Mouse (Mus musculus) megakaryocyte-erythroid progenitor cell, adult 5-6 weeks (primary cell): Measurements from ENCODE around the gene Mcat. TPM values are rescaled to one million over a fixed set of nuclear protein-coding genes. Genes with fewer than 3 reads are reported as not detected.
A peak's percentile ranks its signal among the peaks of the same experiment; 100 is the strongest.

Experiments used
- ATAC-seq: replicated peaks from 2 replicates; pipeline ENCODE4 v1.8.0; 2016; ENCODE audit warnings: mild to moderate bottlenecking, inconsistent platforms; ENCODE audit not compliant: severe bottlenecking, poor library complexity, low FRiP score, low TSS enrichment
- total RNA-seq, 2 experiments: library from RNA; stranded (forward) in 1 of 2; stranded (reverse) in 1 of 2; fragments of 200-1000, 215-1000 nt in 1 of 2; fragments of >200 nt in 1 of 2; fragmentation: Nextera tagmentation in 1 of 2; gene quantifications; 2 replicates each; pipeline ENCODE4 v1.2.3; 2014 to 2017

The Mcat gene
- total RNA-seq (2014; fragmentation: Nextera tagmentation), result 21.7 and 28.8 TPM in 2 replicates
- 17.6 and 24.1 TPM in 2 replicates for total RNA-seq (2017)

- ATAC-seq, result peak; percentile 54
These were observed at the start of gene Mcat, which contains the start of gene Tspo for GRCm38 (mm10) chr15:83563327-83563856. Gene Mcat (minus strand): TSS chr15:83563787. Gene Tspo (plus strand): TSS chr15:83563592.

- ATAC-seq, result peak; percentile 58
These were observed 43.7 kb upstream of the Mcat start for GRCm38 (mm10) chr15:83607115-83607802.

- ATAC-seq, result peak; percentile 89
These were observed 43.1 kb upstream of the Mcat start for GRCm38 (mm10) chr15:83606700-83607099.

DNA sequence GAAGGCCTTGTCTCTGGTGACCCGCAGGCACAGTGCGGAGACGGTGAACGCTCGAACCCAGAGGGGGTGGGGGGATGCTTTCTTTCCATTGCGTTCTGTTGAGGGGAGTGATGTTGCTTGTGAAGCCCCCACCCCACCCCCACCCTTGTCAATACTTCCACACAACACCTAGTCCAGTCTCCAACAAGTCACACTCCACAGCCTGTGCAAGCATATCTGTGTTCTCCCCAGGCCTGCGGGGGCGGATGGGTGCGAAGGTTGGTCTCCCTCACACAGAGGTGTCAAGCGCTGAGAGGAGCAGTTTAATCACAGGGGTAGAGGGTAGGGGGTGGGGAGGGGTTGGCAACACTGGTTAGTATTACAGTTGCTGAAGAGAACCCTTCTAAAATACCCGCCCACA is 42.6 kb upstream of the Mcat start:
- no peak for ATAC-seq

- ATAC-seq, result no peak
These were observed 39.8 kb upstream of the Mcat start for GRCm38 (mm10) chr15:83603426-83603825.

DNA sequence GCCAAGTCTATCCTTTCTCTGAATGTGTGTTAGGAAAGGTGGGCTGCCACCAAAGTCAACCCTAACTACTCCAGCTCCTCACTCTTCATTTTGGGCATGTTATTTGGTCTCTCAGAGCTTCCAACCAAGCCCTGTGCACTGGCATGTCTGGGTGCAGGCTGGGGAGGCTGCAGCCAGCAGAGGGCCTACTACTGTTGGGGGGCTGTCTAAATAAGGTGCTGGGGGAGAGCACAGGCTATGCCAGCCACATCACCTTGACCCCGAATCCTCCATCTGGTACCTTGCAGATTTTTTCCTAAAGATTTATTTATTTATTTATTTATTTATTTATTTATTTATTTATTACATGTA is 39.4 kb upstream of the Mcat start:
- no peak for ATAC-seq

DNA sequence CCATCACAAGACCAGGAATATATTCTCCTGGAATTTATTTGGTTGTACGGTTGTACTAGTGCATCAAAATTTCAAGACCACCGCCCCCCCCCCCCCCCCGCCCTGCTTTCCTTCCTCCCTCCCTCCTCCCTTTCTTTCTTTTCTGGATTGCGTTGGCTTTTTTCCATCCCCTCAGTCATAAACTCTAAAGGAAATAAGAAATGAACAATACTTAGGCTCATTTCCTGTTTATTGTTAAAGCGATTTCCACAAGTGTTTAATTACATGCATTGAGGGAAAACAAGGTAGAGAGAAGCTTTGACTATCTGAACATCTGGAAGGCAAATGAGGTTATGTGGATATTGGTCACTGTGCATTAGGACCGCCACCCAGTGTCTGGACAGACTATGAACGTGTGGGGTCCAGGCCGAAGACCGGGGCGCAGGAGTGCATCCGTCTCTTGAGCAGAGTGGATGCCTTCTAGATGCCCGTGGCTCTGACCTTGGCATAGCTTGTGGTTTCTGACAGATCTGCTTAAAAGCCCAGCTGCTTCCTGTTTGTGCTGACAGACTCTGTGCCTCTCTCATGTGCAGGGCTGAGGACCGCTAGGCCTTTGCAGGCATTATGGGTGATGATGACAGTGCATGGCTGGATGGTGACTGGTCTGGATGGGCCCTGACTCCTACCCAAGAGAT is 38.9 kb upstream of the Mcat start:
- 0 out of 2 replicates have a peak, but pooled peaks have one; percentile 23 for ATAC-seq

GRCm38 (mm10) chr15:83601185-83601584 is 37.6 kb upstream of the Mcat start:
- peak; percentile 29; the same call in 1 of the 2 replicates for ATAC-seq

GRCm38 (mm10) chr15:83596833-83597232 is 33.2 kb upstream of the Mcat start:
- no peak for ATAC-seq

- ATAC-seq, result no peak
These were observed 31.8 kb upstream of the Mcat start for GRCm38 (mm10) chr15:83595364-83595711.

- peak; percentile 48 for ATAC-seq
These were observed 31.2 kb upstream of the Mcat start, which contains the start of gene Ttll12 for GRCm38 (mm10) chr15:83594513-83595363. Gene Ttll12 (minus strand): TSS chr15:83595157.

DNA sequence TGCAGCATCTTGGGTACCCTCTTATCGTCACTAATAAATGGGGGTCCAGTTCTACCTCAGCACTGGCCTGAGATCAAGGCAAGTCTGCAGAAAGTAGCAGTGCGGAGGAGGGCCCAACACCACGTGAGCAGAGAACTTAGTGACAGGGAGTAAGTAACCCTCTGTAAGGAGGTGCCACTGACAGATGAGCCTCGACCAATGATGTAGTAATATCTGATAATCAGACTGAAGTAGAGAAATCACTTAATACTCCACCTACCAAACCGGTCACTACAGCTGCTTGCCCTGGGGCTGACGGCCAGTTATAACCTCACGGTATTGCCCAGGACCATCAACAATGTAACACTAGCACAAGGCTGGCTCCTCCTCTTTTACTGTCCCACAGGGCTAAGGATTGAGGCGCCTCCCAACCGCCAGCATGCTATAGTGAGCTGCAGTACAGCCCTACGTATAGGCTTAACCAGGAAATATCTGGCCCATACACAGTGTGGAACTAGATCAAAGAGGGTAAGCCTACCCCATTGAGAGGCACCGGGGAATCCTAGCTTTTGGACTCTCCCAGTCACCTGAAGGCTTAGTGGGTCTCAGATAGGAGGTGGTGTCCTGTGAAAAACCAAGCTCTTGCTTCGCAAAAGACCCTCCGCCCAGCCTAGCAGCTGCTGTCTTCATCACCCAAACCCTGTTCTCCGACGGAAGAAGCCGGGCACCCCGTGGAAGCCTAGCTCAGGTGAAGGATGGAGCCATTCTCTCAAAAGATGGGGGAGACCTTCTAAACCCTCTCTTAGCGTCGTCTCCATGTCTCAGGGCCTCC is 30.3 kb upstream of the Mcat start:
- peak; percentile 72 for ATAC-seq

GRCm38 (mm10) chr15:83593189-83593585 is 29.6 kb upstream of the Mcat start:
- no peak for ATAC-seq

DNA sequence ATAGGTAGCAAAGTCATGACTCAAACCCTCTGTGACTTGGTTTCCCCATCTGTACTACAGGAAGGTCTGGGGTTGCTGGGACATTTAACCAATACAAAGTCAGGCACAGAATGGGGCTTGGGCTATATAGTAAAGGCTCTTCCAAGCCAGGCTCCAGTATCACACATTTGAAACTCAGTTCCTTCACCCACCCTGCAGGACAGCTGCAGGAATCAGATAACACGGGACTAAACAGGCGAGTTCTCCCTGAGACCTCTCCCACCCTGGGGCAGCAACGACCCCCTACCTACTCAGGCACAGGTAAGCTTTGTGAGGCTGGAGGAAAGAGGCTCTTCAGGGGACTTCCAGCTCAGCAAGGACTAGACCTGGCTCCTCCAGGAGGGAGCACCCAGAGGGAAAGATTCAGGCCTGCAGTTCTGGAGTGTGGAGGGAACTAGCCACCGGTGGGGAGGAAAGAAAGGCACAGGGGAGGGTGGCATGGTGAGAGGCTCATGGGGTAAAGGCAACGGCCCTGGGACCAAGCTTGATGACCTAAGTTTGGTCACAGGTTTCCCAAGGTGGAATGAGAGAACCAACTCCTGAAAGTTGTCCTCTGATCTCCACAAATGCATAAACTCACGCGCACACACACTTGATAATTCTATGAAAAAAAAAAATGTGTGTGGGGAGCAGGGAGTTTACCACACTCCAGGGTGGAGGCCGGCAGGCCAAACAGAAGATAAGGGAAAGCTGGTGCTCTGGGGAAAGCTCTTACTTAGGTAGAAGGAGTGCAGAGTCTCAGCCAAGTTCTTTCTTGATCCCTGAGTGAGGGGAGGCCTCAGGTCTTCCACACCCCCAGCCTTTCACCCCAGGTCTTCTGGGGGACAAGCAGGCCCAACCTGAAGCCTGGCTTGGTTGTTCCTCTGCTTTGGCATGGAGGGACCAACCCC is 28.9 kb upstream of the Mcat start:
- ATAC-seq, result peak; percentile 59

DNA sequence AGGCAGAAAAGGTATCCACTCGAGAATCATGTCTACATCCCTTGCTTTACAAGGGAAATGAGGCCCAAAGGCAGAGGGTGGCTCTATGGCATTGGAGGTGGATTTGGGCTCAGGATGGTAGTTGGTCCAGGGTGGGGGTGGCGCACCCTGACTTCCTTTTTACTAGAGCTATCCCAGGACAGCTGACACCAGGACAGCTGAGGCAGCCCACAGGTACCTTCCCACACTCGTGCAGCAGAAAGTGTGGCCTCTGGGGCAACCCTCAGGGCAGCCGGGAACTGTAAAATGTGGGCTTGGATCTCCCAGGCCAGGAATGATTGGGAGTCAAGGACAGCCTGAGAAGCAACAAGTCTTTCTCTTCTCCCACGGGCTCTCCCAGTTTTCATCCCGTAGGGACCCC is 28.2 kb upstream of the Mcat start:
- ATAC-seq, result no peak

- ATAC-seq, result no peak
These were observed 27.3 kb upstream of the Mcat start for GRCm38 (mm10) chr15:83590841-83591240.

GRCm38 (mm10) chr15:83584741-83585220 is 21.2 kb upstream of the Mcat start:
- no peak for ATAC-seq
